7 mouse cellular contexts compared by ENCODE assay signal in the genomic region with DNA sequence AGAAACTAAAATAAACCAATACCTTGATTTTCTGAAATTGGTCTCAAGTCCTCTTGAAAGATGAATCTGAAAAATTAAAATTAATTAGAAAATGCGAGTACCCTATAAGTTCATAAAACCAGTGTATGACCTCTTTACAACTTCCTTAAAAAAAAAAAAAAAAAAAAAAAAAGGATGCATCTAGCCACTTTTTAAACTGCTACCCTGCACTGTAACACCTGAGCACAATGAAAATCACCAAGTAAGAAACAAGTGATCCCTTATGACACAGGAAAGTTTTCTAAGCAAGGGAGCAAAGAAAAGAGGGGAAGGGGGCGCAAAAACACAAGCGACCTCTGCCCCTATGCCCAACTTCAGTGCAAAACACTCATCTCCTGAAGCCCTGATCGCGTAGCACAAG. TPM values are rescaled to one million over a fixed set of nuclear protein-coding genes. Genes with fewer than 3 reads are reported as not detected.
DNase-seq lines count a peak whose midpoint lies in the region; ATAC-seq lines count a peak whose summit lies in the region.

No protein-coding gene starts in this region.

- peak overlapping the region; percentile 74 for H3K4me2 ChIP-seq in lung, embryonic 16.5 days (ENCODE audit: low read depth, low read length)
- peak overlapping the region; percentile 60 for H3K4me2 ChIP-seq in limb, embryonic 15.5 days
- peak overlapping the region; percentile 58 for H3K4me2 ChIP-seq in stomach, embryonic 15.5 days

- no peaks in the 10 kb centered on the region for H3K9me3 ChIP-seq in lung, embryonic 16.5 days (ENCODE audit: control insufficient read depth, low read length)
- no peaks in the 10 kb centered on the region for H3K9me3 ChIP-seq in erythroblast, embryonic 14.5 days (ENCODE audit: control insufficient read depth, low read length)
- no peaks in the 10 kb centered on the region for H3K9me3 ChIP-seq in limb, embryonic 15.5 days
- H3K9me3 ChIP-seq in stomach, embryonic 15.5 days: no peaks in the 10 kb centered on the region

- peak overlapping the region; percentile 90 for H3K9ac ChIP-seq in lung, embryonic 16.5 days (ENCODE audit: low read length)
- peak overlapping the region; percentile 83 for H3K9ac ChIP-seq in limb, embryonic 15.5 days
- peak overlapping the region; percentile 78 for H3K9ac ChIP-seq in stomach, embryonic 15.5 days

- H3K27me3 ChIP-seq in lung, embryonic 16.5 days (ENCODE audit: control insufficient read depth, insufficient read depth, low read depth, low read length): no peaks in the 10 kb centered on the region
- no peaks in the 10 kb centered on the region for H3K27me3 ChIP-seq in erythroblast, embryonic 14.5 days (ENCODE audit: control insufficient read depth)
- no peaks in the 10 kb centered on the region for H3K27me3 ChIP-seq in limb, embryonic 15.5 days
- no peaks in the 10 kb centered on the region for H3K27me3 ChIP-seq in stomach, embryonic 15.5 days (replicated peaks)

- H3K36me3 ChIP-seq in lung, embryonic 16.5 days (ENCODE audit: control insufficient read depth, insufficient read depth, low read length): no peaks in the 10 kb centered on the region; the same call in 1 of the 2 replicates
- H3K36me3 ChIP-seq in erythroblast, embryonic 14.5 days (ENCODE audit: control insufficient read depth): peaks cover 21% of the 10 kb centered on the region
- H3K36me3 ChIP-seq in limb, embryonic 15.5 days: peaks cover 15% of the 10 kb centered on the region; the same call in 1 of the 2 replicates
- no peaks in the 10 kb centered on the region; the same call in 1 of the 2 replicates for H3K36me3 ChIP-seq in stomach, embryonic 15.5 days

- H3K27ac ChIP-seq in lung, embryonic 16.5 days (ENCODE audit: low read length): peak overlapping the region; percentile 89
- H3K27ac ChIP-seq in limb, embryonic 15.5 days: peak overlapping the region; percentile 94
- H3K27ac ChIP-seq in stomach, embryonic 15.5 days: peak overlapping the region; percentile 76

- no peak for DNase-seq in lung, postnatal 4 days
- DNase-seq in spleen, postnatal 36 days (ENCODE audit: low spot score in 2 of 2): no peak

- under 1% methylated on average over 5 of the region's 5 CpGs for WGBS in lung, embryonic 16.5 days
- under 1% methylated on average over 5 of the region's 5 CpGs for WGBS in limb, embryonic 15.5 days
- 2% methylated on average over 5 of the region's 5 CpGs for WGBS in stomach, embryonic 15.5 days

- H3K4me1 ChIP-seq in lung, embryonic 16.5 days (replicated peaks; ENCODE audit: control insufficient read depth, insufficient read depth, low read length): peaks cover 4% of the 10 kb centered on the region
- peaks cover 15% of the 10 kb centered on the region for H3K4me1 ChIP-seq in erythroblast, embryonic 14.5 days (ENCODE audit: control insufficient read depth)
- peaks cover 6% of the 10 kb centered on the region; the same call in 1 of the 2 replicates for H3K4me1 ChIP-seq in limb, embryonic 15.5 days
- 0 out of 2 replicates have a peak, but pooled peaks cover 4% of the 10 kb centered on the region for H3K4me1 ChIP-seq in stomach, embryonic 15.5 days

- no peak for ATAC-seq in lung, embryonic 16.5 days (ENCODE audit: low read depth)
- ATAC-seq in limb, embryonic 15.5 days (ENCODE audit: insufficient number of reproducible peaks, low FRiP score, low TSS enrichment, low read depth): no peak
- ATAC-seq in stomach, embryonic 15.5 days (ENCODE audit: insufficient read depth, low FRiP score, low read depth): no peak
- no peak for ATAC-seq in megakaryocyte-erythroid progenitor cell, adult 5-6 weeks (replicated peaks; ENCODE audit: low FRiP score, low TSS enrichment, poor library complexity, severe bottlenecking)

- H3K4me3 ChIP-seq in lung, embryonic 16.5 days (ENCODE audit: low read length): peak overlapping the region; percentile 91
- H3K4me3 ChIP-seq in erythroblast, embryonic 14.5 days (replicated peaks): peak overlapping the region; percentile 86
- H3K4me3 ChIP-seq in limb, embryonic 15.5 days: peak overlapping the region; percentile 77
- H3K4me3 ChIP-seq in stomach, embryonic 15.5 days (replicated peaks): peak overlapping the region; percentile 92

RNA-seq across cellular contexts. Expression of gene Cdkal1, which starts 0.6 kb away (rescaled TPM):
- polyA plus RNA-seq in lung, embryonic 16.5 days (2015; fragmentation: Nextera tagmentation; extraction: Ambion mirVana): 32.1 and 32.5 TPM in 2 replicates
- 0.10 and 0.11 TPM in 2 replicates for polyA plus RNA-seq in erythroblast, embryonic 14.5 days (2012)
- 28.7 and 31.8 TPM in 2 replicates for polyA plus RNA-seq in limb, embryonic 15.5 days (2015; fragmentation: Nextera tagmentation; extraction: Ambion mirVana)
- polyA plus RNA-seq in stomach, embryonic 15.5 days (2015; fragmentation: Nextera tagmentation; extraction: Ambion mirVana): 29.9 and 32.5 TPM in 2 replicates
- total RNA-seq in megakaryocyte-erythroid progenitor cell, adult 5-6 weeks (2014; fragmentation: Nextera tagmentation): 21.4 and 28.9 TPM in 2 replicates
- total RNA-seq in megakaryocyte-erythroid progenitor cell, adult 5-6 weeks (2017): 18.8 and 56.2 TPM in 2 replicates

Comparison
In these comparisons a context has a peak if more than half of its experiments do, and no peak if none do; other contexts are left out.
1. RNA of gene Cdkal1, which starts 0.6 kb away (polyA plus RNA-seq): 32.1 to 32.5 TPM in lung, embryonic 16.5 days, 28.7 to 31.8 TPM in limb, embryonic 15.5 days and 29.9 to 32.5 TPM in stomach, embryonic 15.5 days; 0.10 to 0.11 TPM in erythroblast, embryonic 14.5 days; every median in the first group is over 10 times any median in the second.
2. Peak in every context shown above with its lines, with median percentiles within 50 percentile points of each other: H3K27ac ChIP-seq, H3K4me2 ChIP-seq, H3K4me3 ChIP-seq and H3K9ac ChIP-seq.